Mouse (Mus musculus) liver, adult 2 months (tissue): ENCODE data around the gene Tmem108.

Experiments used
- CTCF ChIP-seq: fragments of 200-500 bp; IDR thresholded peaks from 2 replicates; pipeline ENCODE4 v1.5.1; 2011; ENCODE audit warnings: low read depth, low read length, control low read depth
- POLR2A ChIP-seq: fragments of 200-500 bp; IDR thresholded peaks from 2 replicates; pipeline ENCODE4 v1.6.1; 2011; ENCODE audit warnings: low read length, control low read depth; ENCODE audit not compliant: insufficient read depth; ENCODE audit errors: extremely low read depth

- TF ChIP-seq CTCF (no peak), POLR2A (no peak)
Observed at GRCm38 (mm10) chr9:103579411-103580026, 182.1 kb downstream of the Tmem108 start.
